Mouse (Mus musculus) hindbrain, embryonic 10.5 days (tissue): ENCODE results near the gene Lrwd1. TPM values are rescaled to one million over a fixed set of nuclear protein-coding genes. Genes with fewer than 3 reads are reported as not detected.
"Not testable (repeated sequence)": the region's sequence is repeated elsewhere in the genome, so short reads cannot be mapped to it uniquely, and the experiment has no call there.

Experiments used
- DNase-seq: peaks from one replicate; pipeline ENCODE4 v3.0.0-alpha.2; 2017; ENCODE audit warnings: low spot score
- H3K27ac ChIP-seq: fragments of 300-500 bp; sonication (generic); 2 replicates; pipeline ENCODE4 v1.5.1; 2016; ENCODE audit warnings: mild to moderate bottlenecking, moderate library complexity
- H3K27me3 ChIP-seq: fragments of 300-500 bp; sonication (generic); 2 replicates; pipeline ENCODE4 v1.6.1; 2016; ENCODE audit warnings: mild to moderate bottlenecking; ENCODE audit not compliant: poor library complexity, insufficient read depth, severe bottlenecking
- H3K36me3 ChIP-seq: fragments of 300-500 bp; sonication (generic); 2 replicates; pipeline ENCODE4 v1.6.1; 2016; ENCODE audit warnings: mild to moderate bottlenecking, moderate library complexity
- H3K4me1 ChIP-seq: fragments of 300-500 bp; sonication (generic); replicated peaks from 2 replicates; pipeline ENCODE4 v1.6.1; 2016; ENCODE audit warnings: mild to moderate bottlenecking
- H3K4me3 ChIP-seq: fragments of 300-500 bp; sonication (generic); 2 replicates; pipeline ENCODE4 v1.5.1; 2016; ENCODE audit warnings: mild to moderate bottlenecking, moderate library complexity
- H3K9me3 ChIP-seq: fragments of 300-500 bp; sonication (generic); 2 replicates; pipeline ENCODE4 v1.6.1; 2016; ENCODE audit warnings: mild to moderate bottlenecking, moderate library complexity
- WGBS: fragments of 180-500 bp; shearing (Covaris S2); methylation state at CpG from one replicate; pipeline ENCODE4 v1.1.7; 2016; 5-methylcytosine and 5-hydroxymethylcytosine counted together
- polyA plus RNA-seq: library from polyadenylated mRNA; unstranded; fragments of >200 nt; fragmentation: Nextera tagmentation; extraction: Ambion mirVana; gene quantifications from 2 replicates; pipeline ENCODE4 v1.2.1, GENCODE M21; 2016

The Lrwd1 gene
- polyA plus RNA-seq, 1 experiment from 2014 or later = 54.3 TPM

- peaks cover 43% of the 10 kb centered on the region for H3K36me3 ChIP-seq
- H3K9me3 ChIP-seq = peaks cover 6% of the 10 kb centered on the region; the same call in 1 of the 2 replicates
- no peak overlapping the region for H3K27ac ChIP-seq
- H3K4me3 ChIP-seq = no peak overlapping the region
- 91% methylated on average over 6 of the region's 6 CpGs for WGBS
- H3K27me3 ChIP-seq = no peaks in the 10 kb centered on the region
- no peak for DNase-seq
- H3K4me1 ChIP-seq = no peaks in the 10 kb centered on the region
These were observed 7.4 kb upstream of the Lrwd1 start for GRCm38 (mm10) chr5:136143161-136143755.

DNA sequence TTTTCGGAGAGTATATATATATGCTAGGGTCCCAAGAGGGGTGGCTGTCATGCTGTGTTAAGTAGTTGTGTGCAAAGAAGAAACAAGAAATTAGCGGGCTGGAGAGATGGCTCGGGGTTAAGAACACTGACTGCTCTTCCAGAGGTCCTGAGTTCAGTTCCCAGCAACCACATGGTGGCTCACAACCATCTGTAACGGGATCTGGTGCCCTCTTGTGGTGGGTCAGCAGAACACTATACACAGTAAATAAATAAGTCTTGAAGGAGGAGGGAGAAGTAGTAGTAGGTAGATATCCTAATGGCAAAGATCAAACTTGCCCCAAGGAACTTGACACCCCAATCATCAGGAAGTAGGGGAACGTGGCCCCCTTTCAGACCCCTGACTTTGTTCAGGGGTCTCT, 6.9 kb upstream of the Lrwd1 start:
- WGBS = 82% methylated on average over 5 of the region's 5 CpGs
- Histone ChIP-seq H3K4me1 (no peaks in the 10 kb centered on the region), H3K36me3 (peaks cover 48% of the 10 kb centered on the region), H3K9me3 (peaks cover 6% of the 10 kb centered on the region; the same call in 1 of the 2 replicates), H3K27me3 (no peaks in the 10 kb centered on the region), H3K27ac (no peak overlapping the region), H3K4me3 (no peak overlapping the region)
- no peak for DNase-seq

GRCm38 (mm10) chr5:136140057-136140482, 4.2 kb upstream of the Lrwd1 start:
- Histone ChIP-seq H3K4me1 (peaks cover 14% of the 10 kb centered on the region), H3K4me3 (no peak overlapping the region), H3K36me3 (peaks cover 48% of the 10 kb centered on the region), H3K9me3 (peaks cover 6% of the 10 kb centered on the region; the same call in 1 of the 2 replicates), H3K27ac (no peak overlapping the region), H3K27me3 (no peaks in the 10 kb centered on the region)
- 95% methylated on average over 10 of the region's 10 CpGs for WGBS
- DNase-seq = no peak

GRCm38 (mm10) chr5:136139393-136139792, 3.5 kb upstream of the Lrwd1 start:
- Histone ChIP-seq H3K4me1 (peaks cover 21% of the 10 kb centered on the region), H3K27me3 (no peaks in the 10 kb centered on the region), H3K27ac (no peak overlapping the region), H3K4me3 (no peak overlapping the region), H3K9me3 (peaks cover 6% of the 10 kb centered on the region; the same call in 1 of the 2 replicates), H3K36me3 (peaks cover 49% of the 10 kb centered on the region)
- 96% methylated on average over 13 of the region's 13 CpGs for WGBS
- DNase-seq = no peak

GRCm38 (mm10) chr5:136137658-136138274, 1.9 kb upstream of the Lrwd1 start:
- Histone ChIP-seq H3K4me1 (peaks cover 23% of the 10 kb centered on the region), H3K36me3 (peaks cover 66% of the 10 kb centered on the region), H3K27me3 (no peaks in the 10 kb centered on the region), H3K27ac (no peak overlapping the region), H3K4me3 (no peak overlapping the region), H3K9me3 (0 out of 2 replicates have a peak, but pooled peaks cover 2% of the 10 kb centered on the region)
- peak; percentile 49 for DNase-seq
- WGBS = 71% methylated on average over 13 of the region's 13 CpGs

DNA sequence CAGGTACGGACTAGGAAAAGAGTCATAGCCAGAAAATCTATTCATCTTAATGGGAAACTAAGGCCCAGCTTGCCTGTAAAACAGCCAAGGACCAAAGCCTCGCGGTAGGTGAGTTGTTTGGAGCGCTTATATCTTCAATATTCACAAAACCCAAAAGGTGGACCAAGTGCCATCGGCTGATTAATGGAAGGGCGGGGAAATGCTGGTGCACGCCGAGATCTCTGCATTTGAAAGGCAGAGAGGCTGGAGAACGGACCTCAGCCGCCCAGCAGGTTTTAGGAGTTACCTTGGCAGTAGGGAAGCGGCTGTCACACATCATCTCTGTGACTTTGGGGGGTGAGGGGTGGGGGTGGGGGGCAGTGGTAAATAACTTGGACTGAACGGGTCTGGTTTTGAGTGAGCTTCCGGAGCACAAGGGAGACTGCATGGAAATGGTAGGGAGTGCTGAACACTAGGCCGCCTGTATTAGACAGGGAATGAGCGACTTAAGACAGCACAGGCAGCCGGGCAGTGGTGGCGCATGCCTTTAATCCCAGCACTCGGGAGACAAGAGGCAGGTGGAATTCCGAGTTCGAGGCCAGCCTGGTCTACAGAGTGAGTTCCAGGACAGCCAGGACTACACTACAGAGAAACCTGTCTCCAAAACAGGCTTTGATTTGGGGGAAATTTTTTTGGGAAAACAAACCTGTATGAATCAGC, 567 bp upstream of the Lrwd1 start:
- Histone ChIP-seq H3K27ac (peak overlapping the region; percentile 92), H3K9me3 (no peaks in the 10 kb centered on the region), H3K4me1 (peaks cover 23% of the 10 kb centered on the region), H3K36me3 (peaks cover 66% of the 10 kb centered on the region), H3K27me3 (no peaks in the 10 kb centered on the region), H3K4me3 (peak overlapping the region; percentile 70)
- no peak for DNase-seq
- WGBS = 8% methylated on average over 20 of the region's 20 CpGs

GRCm38 (mm10) chr5:136122165-136122564, 13.7 kb downstream of the Lrwd1 start:
- H3K4me3 ChIP-seq = no peak overlapping the region
- no peaks in the 10 kb centered on the region for H3K9me3 ChIP-seq
- H3K27me3 ChIP-seq = no peaks in the 10 kb centered on the region
- H3K4me1 ChIP-seq = peaks cover 14% of the 10 kb centered on the region
- DNase-seq = no peak
- H3K27ac ChIP-seq = no peak overlapping the region
- WGBS = 91% methylated on average over 10 of the region's 10 CpGs
- H3K36me3 ChIP-seq = peaks cover 82% of the 10 kb centered on the region

DNA sequence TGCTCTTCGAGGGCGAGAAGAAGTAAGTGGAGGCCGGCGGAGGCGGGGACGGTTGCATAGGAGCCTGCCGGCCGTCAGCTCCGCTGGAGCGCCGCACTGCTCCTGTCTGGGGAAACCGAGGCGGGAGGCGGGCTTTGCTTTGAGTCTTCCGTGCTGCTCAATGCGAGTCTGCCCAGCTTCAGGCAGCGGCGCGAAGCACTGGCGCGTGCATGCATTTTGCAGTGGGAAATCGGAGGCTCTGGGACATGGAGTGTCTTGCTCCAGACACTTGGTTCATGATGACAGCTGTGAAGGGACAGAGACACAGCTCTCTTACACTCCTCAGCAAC, 19.1 kb downstream of the Lrwd1 start:
- 1% methylated on average over 22 of the region's 22 CpGs for WGBS
- H3K4me3 ChIP-seq = peak overlapping the region; percentile 83
- peaks cover 25% of the 10 kb centered on the region for H3K4me1 ChIP-seq
- H3K27me3 ChIP-seq = no peaks in the 10 kb centered on the region
- H3K36me3 ChIP-seq = peaks cover 40% of the 10 kb centered on the region
- no peaks in the 10 kb centered on the region for H3K9me3 ChIP-seq
- DNase-seq = no peak
- H3K27ac ChIP-seq = peak overlapping the region; percentile 91

GRCm38 (mm10) chr5:136115891-136116783, 19.7 kb downstream of the Lrwd1 start, which contains the start of gene Polr2j:
TSS of gene Polr2j (plus strand) at chr5:136116631.
- Histone ChIP-seq H3K4me1 (peaks cover 25% of the 10 kb centered on the region), H3K27me3 (no peaks in the 10 kb centered on the region), H3K36me3 (peaks cover 34% of the 10 kb centered on the region), H3K4me3 (peak within 1 kb of the TSS; percentile 83), H3K27ac (peak within 1 kb of the TSS; percentile 91), H3K9me3 (no peaks in the 10 kb centered on the region)
- DNase-seq = peak; percentile 99
- 3% methylated on average over 42 of the region's 42 CpGs for WGBS

GRCm38 (mm10) chr5:136113546-136113945, 22.3 kb downstream of the Lrwd1 start:
- not testable (repeated sequence) for DNase-seq, H3K9me3 ChIP-seq, H3K27me3 ChIP-seq, H3K4me3 ChIP-seq, H3K27ac ChIP-seq
- Histone ChIP-seq H3K36me3 (peaks cover 11% of the 10 kb centered on the region), H3K4me1 (peaks cover 25% of the 10 kb centered on the region)
- 54% methylated on average over 4 of the region's 4 CpGs for WGBS

DNA sequence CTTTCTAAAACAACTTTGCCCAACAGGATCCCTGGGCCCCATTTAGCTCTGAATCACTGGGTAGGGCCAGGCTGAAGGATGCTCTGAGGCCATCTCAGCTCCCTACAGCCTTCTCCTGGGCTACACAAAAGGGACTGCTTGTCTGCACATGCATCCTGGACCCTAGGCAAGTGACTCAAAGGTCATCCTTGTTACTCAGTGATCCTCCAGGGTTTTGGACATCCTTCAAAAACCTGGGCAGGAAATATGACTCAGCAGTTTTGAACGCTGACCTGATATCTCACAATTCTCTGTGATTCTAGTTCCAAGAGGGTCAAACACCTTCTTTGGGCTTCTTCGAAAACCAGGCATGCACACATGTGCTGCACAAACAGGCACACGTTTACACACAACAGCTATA, 26.8 kb downstream of the Lrwd1 start:
- no peak overlapping the region for H3K27ac ChIP-seq
- no peak for DNase-seq
- WGBS = 78% methylated on average over 3 of the region's 3 CpGs
- no peaks in the 10 kb centered on the region for H3K4me1 ChIP-seq
- peaks cover 1% of the 10 kb centered on the region; the same call in 1 of the 2 replicates for H3K36me3 ChIP-seq
- H3K4me3 ChIP-seq = no peak overlapping the region
- peaks cover 5% of the 10 kb centered on the region; the same call in 1 of the 2 replicates for H3K9me3 ChIP-seq
- peaks cover 2% of the 10 kb centered on the region; the same call in 1 of the 2 replicates for H3K27me3 ChIP-seq

GRCm38 (mm10) chr5:136108486-136108885, 27.4 kb downstream of the Lrwd1 start:
- Histone ChIP-seq H3K4me3 (no peak overlapping the region), H3K9me3 (peaks cover 5% of the 10 kb centered on the region; the same call in 1 of the 2 replicates), H3K27me3 (peaks cover 7% of the 10 kb centered on the region), H3K36me3 (no peaks in the 10 kb centered on the region; the same call in 1 of the 2 replicates), H3K27ac (no peak overlapping the region), H3K4me1 (no peaks in the 10 kb centered on the region)
- 70% methylated on average over 2 of the region's 2 CpGs for WGBS
- DNase-seq = no peak
